Mouse (Mus musculus) activated CD4-positive, CD25-positive, alpha-beta regulatory T cell, adult 4 months (primary cell): ENCODE measurements around the gene G6pc3. TPM values are rescaled to one million over a fixed set of nuclear protein-coding genes. Genes with fewer than 3 reads are reported as not detected.

Experiments
- ATAC-seq: one replicate; pipeline ENCODE4 v1.8.0; 2017
- polyA plus RNA-seq, 2 experiments: library from polyadenylated mRNA; unstranded; fragments of 100-300 nt; shearing (Covaris generic); gene quantifications; one replicate each; pipeline ENCODE4 v1.2.1; 2017

G6pc3 gene
- polyA plus RNA-seq, 2 experiments from 2014 or later, result 24.6 to 36.3 TPM

- ATAC-seq, result no peak
These were observed 30.0 kb downstream of the G6pc3 start for GRCm38 (mm10) chr11:102219247-102219993.

GRCm38 (mm10) chr11:102219994-102220346 is 30.6 kb downstream of the G6pc3 start:
- no peak for ATAC-seq

GRCm38 (mm10) chr11:102220451-102220850 is 31.0 kb downstream of the G6pc3 start:
- ATAC-seq, result no peak

GRCm38 (mm10) chr11:102221243-102221953 is 32.0 kb downstream of the G6pc3 start:
- no peak for ATAC-seq

- ATAC-seq, result no peak
These were observed 32.5 kb downstream of the G6pc3 start for GRCm38 (mm10) chr11:102221954-102222351.

- ATAC-seq, result peak; percentile 50
These were observed 33.7 kb downstream of the G6pc3 start for GRCm38 (mm10) chr11:102223166-102223565.

- ATAC-seq, result no peak
These were observed 35.3 kb downstream of the G6pc3 start for GRCm38 (mm10) chr11:102224686-102225085.

- ATAC-seq, result no peak
These were observed 35.8 kb downstream of the G6pc3 start for GRCm38 (mm10) chr11:102225221-102225620.

GRCm38 (mm10) chr11:102226067-102226978 is 36.9 kb downstream of the G6pc3 start:
- ATAC-seq, result no peak

GRCm38 (mm10) chr11:102227270-102228190 is 38.1 kb downstream of the G6pc3 start:
- ATAC-seq, result no peak

- ATAC-seq, result no peak
These were observed 38.7 kb downstream of the G6pc3 start for GRCm38 (mm10) chr11:102228191-102228545.

- no peak for ATAC-seq
These were observed 39.3 kb downstream of the G6pc3 start for GRCm38 (mm10) chr11:102228646-102229268.

GRCm38 (mm10) chr11:102229331-102229953 is 40.0 kb downstream of the G6pc3 start:
- ATAC-seq, result peak; percentile 29

GRCm38 (mm10) chr11:102230006-102230741 is 40.8 kb downstream of the G6pc3 start, which contains the start of gene Hdac5:
Hdac5 (minus strand) TSS chr11:102230166.
- peak; percentile 86 for ATAC-seq

- ATAC-seq, result no peak
These were observed 46.6 kb downstream of the G6pc3 start for GRCm38 (mm10) chr11:102236022-102236421.

GRCm38 (mm10) chr11:102240636-102241035 is 51.2 kb downstream of the G6pc3 start:
- ATAC-seq, result no peak

- ATAC-seq, result no peak
These were observed 51.8 kb downstream of the G6pc3 start for GRCm38 (mm10) chr11:102241246-102241645.

- no peak for ATAC-seq
These were observed 52.5 kb downstream of the G6pc3 start for GRCm38 (mm10) chr11:102241874-102242273.
